Mouse (Mus musculus) kidney, postnatal 10 days (tissue): ENCODE measurements at regions not wholly inside any gene's neighbourhood (a gene's known extent, or its start where the extent isn't known, plus 50 kb on each side); places are given as distances from the start of the nearest gene placed in this dataset.

Experiments
- DNase-seq: peaks from one replicate; pipeline ENCODE4 v3.0.0; 2021; ENCODE audit warnings: mixed read lengths

GRCm38 (mm10) chr12:14237699-14238098 is 85.8 kb upstream of the Fam84a start:
- no peak for DNase-seq

GRCm38 (mm10) chr12:14235351-14235750 is 83.5 kb upstream of the Fam84a start:
- no peak for DNase-seq

GRCm38 (mm10) chr12:14212618-14213017 is 60.8 kb upstream of the Fam84a start:
- DNase-seq, result no peak

GRCm38 (mm10) chr12:14209881-14210280 is 58.0 kb upstream of the Fam84a start:
- no peak for DNase-seq

GRCm38 (mm10) chr12:14207288-14207687 is 55.4 kb upstream of the Fam84a start:
- no peak for DNase-seq

GRCm38 (mm10) chr12:14204491-14204890 is 52.6 kb upstream of the Fam84a start:
- DNase-seq, result no peak
